Mouse (Mus musculus) stomach, postnatal 0 days (tissue): ENCODE measurements at regions not wholly inside any gene's neighbourhood (a gene's known extent, or its start where the extent isn't known, plus 50 kb on each side); places are given as distances from the start of the nearest gene placed in this dataset.

Experiments used
- CTCF ChIP-seq: IDR thresholded peaks from 2 replicates; pipeline ENCODE4 v1.5.1; 2016; ENCODE audit warnings: antibody characterized with exemption, low read depth, mild to moderate bottlenecking, moderate library complexity
- EP300 ChIP-seq: optimal IDR thresholded peaks from 2 replicates; pipeline ENCODE3; 2016; ENCODE audit warnings: antibody characterized with exemption

DNA sequence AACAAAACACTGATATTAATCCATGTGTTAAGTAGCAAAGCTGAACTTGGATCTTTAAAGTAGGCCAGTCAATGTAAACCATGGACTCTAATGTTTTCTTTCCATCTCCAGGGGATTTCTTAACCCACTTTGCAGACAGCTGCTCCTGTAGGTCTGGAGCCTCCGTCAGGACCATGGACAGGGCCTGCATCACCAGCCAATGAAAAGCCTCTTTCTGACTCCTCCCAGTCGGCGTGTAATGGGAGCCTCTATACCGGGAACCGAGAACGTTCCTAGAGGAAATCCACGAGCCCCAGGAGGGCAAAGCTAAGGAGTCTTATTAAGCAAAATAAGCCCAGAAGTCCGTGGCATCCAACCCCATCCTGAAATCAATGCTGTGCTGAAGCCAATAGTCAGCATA lies 189.1 kb upstream of the Csf3r start:
- TF ChIP-seq CTCF (no peak), EP300 (no peak)
